Mouse (Mus musculus) olfactory bulb, adult 2 months (tissue): ENCODE data around the gene Natd1.

Experiments used
- CTCF ChIP-seq: fragments of 200-500 bp; IDR thresholded peaks from 2 replicates; pipeline ENCODE4 v1.5.1; 2012; ENCODE audit warnings: low read depth, mild to moderate bottlenecking, low read length, moderate library complexity; ENCODE audit not compliant: insufficient read depth
- POLR2A ChIP-seq: fragments of 200-500 bp; IDR thresholded peaks from 2 replicates; pipeline ENCODE4 v1.6.1; 2012; ENCODE audit warnings: mild to moderate bottlenecking, low read depth, low read length, moderate library complexity; ENCODE audit not compliant: insufficient read depth

- TF ChIP-seq POLR2A (no peak), CTCF (no peak)
These were observed 52.6 kb downstream of the Natd1 start for GRCm38 (mm10) chr11:60861993-60862392.
